Mouse (Mus musculus) midbrain, embryonic 15.5 days (tissue): ENCODE measurements at regions not wholly inside any gene's neighbourhood (a gene's known extent, or its start where the extent isn't known, plus 50 kb on each side); places are given as distances from the start of the nearest gene placed in this dataset.
A peak's percentile ranks its signal among the peaks of the same experiment; 100 is the strongest.

Experiments
- ATAC-seq: fragments of 200-750 bp; cut with Nextera tagmentation; replicated peaks from 2 replicates; pipeline ENCODE4 v1.8.0; 2017; ENCODE audit warnings: moderate TSS enrichment
- H3K27ac ChIP-seq: fragments of 300-500 bp; sonication (generic); 2 replicates; pipeline ENCODE4 v1.5.1; 2015; ENCODE audit warnings: mild to moderate bottlenecking, inconsistent platforms
- H3K27me3 ChIP-seq: fragments of 300-500 bp; sonication (generic); replicated peaks from 2 replicates; pipeline ENCODE4 v1.6.1; 2015; ENCODE audit warnings: inconsistent platforms
- H3K36me3 ChIP-seq: fragments of 300-500 bp; sonication (generic); replicated peaks from 2 replicates; pipeline ENCODE4 v1.6.1; 2015; ENCODE audit warnings: inconsistent platforms
- H3K4me1 ChIP-seq: fragments of 300-500 bp; sonication (generic); 2 replicates; pipeline ENCODE4 v1.6.1; 2015; ENCODE audit warnings: inconsistent platforms
- H3K4me2 ChIP-seq: fragments of 300-500 bp; sonication (generic); 2 replicates; pipeline ENCODE4 v1.6.1; 2015; ENCODE audit warnings: inconsistent platforms, mild to moderate bottlenecking, moderate library complexity
- H3K4me3 ChIP-seq: fragments of 300-500 bp; sonication (generic); 2 replicates; pipeline ENCODE4 v1.5.1; 2015; ENCODE audit warnings: mild to moderate bottlenecking, inconsistent platforms
- H3K9ac ChIP-seq: fragments of 300-500 bp; sonication (generic); 2 replicates; pipeline ENCODE4 v1.6.1; 2015; ENCODE audit warnings: mild to moderate bottlenecking, inconsistent platforms
- H3K9me3 ChIP-seq: fragments of 300-500 bp; sonication (generic); 2 replicates; pipeline ENCODE4 v1.6.1; 2016; ENCODE audit warnings: inconsistent platforms
- WGBS: fragments of 180-500 bp; shearing (Covaris S2); methylation state at CpG from one replicate; pipeline ENCODE4 v1.1.7; 2015; ENCODE audit warnings: mixed read lengths; 5-methylcytosine and 5-hydroxymethylcytosine counted together

DNA sequence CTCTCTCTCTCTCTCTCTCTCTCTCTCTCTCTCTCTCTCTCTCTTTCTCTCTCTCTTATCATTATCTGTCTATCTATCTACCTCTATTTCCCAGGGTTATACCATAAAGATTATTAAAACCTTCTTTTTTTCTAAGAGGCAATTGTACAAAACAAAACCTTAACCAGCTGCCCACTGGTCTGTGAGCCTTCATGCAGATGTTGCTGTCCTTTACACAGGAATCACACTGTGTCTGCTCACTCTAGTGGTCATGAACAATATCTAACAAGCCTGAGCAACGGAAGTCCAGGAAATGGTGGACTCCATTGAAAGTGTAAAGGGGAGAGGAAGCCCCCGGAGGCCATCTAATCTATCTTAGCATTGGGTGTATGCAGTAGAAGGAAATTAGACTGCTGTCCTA lies 156.9 kb upstream of the Sox11 start:
- no peak overlapping the region for H3K9ac ChIP-seq
- no peaks in the 10 kb centered on the region for H3K27me3 ChIP-seq
- 33% methylated on average over 2 of the region's 2 CpGs for WGBS
- H3K27ac ChIP-seq = no peak overlapping the region
- peaks cover 29% of the 10 kb centered on the region for H3K4me1 ChIP-seq
- ATAC-seq = no peak
- no peaks in the 10 kb centered on the region for H3K36me3 ChIP-seq
- no peak overlapping the region for H3K4me3 ChIP-seq
- no peak overlapping the region for H3K4me2 ChIP-seq
- no peaks in the 10 kb centered on the region for H3K9me3 ChIP-seq

DNA sequence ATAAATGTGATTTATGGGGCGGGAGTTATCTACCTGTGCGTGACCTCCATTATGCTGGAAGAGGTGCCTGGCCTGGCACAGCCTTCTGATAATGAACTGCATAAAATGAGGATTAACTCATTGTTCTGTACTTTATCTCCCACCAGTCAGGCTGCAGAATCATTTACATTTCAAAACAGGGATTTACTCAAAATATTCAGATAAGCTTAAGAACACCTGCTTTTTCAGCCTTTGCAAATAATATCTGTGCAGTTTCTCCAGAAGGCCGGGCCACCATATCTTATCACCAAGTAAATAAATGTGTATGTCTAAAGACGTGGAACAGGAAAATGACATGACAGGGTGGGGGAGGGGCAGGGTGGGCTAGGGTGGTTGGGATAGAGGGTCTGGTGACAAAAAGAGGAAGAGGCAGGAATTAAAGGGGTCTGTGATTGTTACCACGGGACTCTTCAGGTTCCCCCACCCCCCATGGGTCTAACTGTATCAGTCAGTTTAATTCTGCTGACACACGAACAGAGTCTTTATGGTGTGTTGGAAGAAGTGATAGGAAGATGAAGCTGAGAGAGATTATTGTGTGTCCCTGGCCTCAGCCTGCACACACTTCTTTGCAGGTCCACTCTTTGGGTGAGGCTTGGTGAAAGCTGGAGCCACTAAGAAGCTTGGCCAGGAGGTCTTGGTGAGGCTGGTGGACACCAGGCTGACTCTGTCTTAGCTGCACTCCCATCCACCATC lies 154.6 kb upstream of the Sox11 start:
- H3K36me3 ChIP-seq = no peaks in the 10 kb centered on the region
- no peaks in the 10 kb centered on the region for H3K27me3 ChIP-seq
- H3K4me3 ChIP-seq = no peak overlapping the region
- peak overlapping the region; percentile 62 for H3K27ac ChIP-seq
- peak; percentile 60 for ATAC-seq
- H3K9ac ChIP-seq = no peak overlapping the region
- peaks cover 16% of the 10 kb centered on the region for H3K4me1 ChIP-seq
- no peak overlapping the region for H3K4me2 ChIP-seq
- WGBS = 15% methylated on average over 6 of the region's 6 CpGs
- no peaks in the 10 kb centered on the region for H3K9me3 ChIP-seq

DNA sequence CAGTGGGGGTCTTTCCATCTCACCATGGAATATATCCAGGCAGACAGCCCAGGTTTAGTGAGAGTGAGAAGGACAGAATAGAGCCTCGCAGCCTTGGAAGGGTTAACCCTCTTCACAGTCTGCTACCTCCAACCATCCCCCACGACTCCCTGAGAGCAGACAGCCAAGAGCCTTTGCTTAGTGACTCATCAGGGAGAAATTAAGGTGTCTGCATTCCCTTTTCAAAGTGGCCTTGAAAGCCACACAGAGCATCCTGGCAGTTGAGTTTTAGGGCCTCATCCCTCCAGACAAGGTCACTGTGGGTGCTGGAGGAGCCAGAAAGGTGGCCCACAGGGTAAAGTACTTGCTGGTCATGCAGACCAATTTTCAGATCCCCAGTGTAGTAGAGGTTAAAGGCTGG lies 149.9 kb upstream of the Sox11 start:
- Histone ChIP-seq H3K27ac (no peak overlapping the region), H3K4me3 (no peak overlapping the region), H3K36me3 (no peaks in the 10 kb centered on the region), H3K9ac (no peak overlapping the region), H3K9me3 (no peaks in the 10 kb centered on the region), H3K4me2 (no peak overlapping the region), H3K27me3 (no peaks in the 10 kb centered on the region), H3K4me1 (peaks cover 14% of the 10 kb centered on the region)
- 7% methylated on average over 2 of the region's 2 CpGs for WGBS
- ATAC-seq = no peak

DNA sequence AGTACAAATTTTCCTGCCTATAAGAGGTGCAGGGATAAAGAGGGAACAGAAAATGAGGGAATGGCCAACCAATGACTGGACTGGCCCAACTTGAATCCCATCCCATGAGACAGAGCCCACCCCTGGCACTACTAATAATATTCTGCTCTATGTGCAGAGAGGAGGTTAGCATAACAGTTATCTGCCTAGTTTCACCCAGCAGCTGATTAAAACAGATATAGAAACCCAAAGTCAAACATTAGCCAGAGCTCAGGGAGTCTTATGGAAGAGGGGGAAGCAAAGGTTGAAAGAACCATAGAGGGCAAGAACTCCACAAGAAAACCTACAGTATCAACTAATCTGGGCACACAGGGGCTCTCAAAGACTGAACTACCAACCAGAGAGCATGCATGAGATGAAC lies 138.9 kb upstream of the Sox11 start:
- Histone ChIP-seq H3K27ac (no peak overlapping the region), H3K27me3 (no peaks in the 10 kb centered on the region), H3K4me1 (no peaks in the 10 kb centered on the region; the same call in 1 of the 2 replicates), H3K4me3 (no peak overlapping the region), H3K36me3 (no peaks in the 10 kb centered on the region), H3K9ac (no peak overlapping the region), H3K9me3 (no peaks in the 10 kb centered on the region), H3K4me2 (no peak overlapping the region)
- ATAC-seq = no peak

DNA sequence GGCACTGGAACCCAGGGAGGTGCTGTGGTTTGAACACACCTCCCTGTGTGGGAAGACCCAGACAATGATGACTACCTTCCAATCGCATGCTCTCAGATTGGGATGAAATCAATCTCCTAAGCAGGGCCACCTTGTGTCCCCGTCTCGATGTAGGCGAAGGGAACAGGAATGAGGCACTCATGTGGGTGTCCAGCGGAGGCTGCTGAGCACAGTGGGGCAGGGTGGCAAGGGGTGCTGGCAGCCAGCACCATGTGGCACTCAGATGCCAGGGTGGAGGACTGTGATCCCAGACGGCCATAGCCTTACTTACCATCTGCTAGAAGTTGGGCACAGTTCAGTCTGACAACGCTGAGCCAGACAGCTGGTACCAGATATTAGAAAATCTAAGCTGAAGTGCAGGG lies 137.2 kb upstream of the Sox11 start:
- no peak for ATAC-seq
- H3K27ac ChIP-seq = no peak overlapping the region

DNA sequence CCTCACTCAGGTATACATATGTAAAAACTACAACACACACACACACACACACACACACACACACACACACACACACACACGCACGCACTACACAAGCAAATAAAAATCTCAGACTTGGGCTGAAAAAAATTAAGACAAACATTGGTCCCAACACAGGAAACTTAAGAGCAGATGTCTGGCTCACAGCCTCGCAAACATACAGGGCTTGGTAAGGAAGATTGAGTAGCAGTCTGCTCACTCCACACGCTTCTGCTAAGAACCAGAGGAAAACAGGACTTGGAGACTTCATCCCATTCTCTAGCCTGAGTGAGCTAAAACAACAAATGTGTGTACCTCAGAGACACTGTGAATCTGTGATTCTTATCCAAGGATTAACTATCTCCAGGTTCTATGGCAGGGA lies 132.3 kb upstream of the Sox11 start:
- Histone ChIP-seq H3K4me3 (no peak overlapping the region), H3K36me3 (no peaks in the 10 kb centered on the region), H3K27ac (no peak overlapping the region), H3K4me1 (no peaks in the 10 kb centered on the region; the same call in 1 of the 2 replicates), H3K9me3 (no peaks in the 10 kb centered on the region), H3K4me2 (no peak overlapping the region), H3K9ac (no peak overlapping the region), H3K27me3 (no peaks in the 10 kb centered on the region)
- 89% methylated on average over 4 of the region's 4 CpGs for WGBS
- ATAC-seq = no peak

More for the DNA sequence above, 137.2 kb upstream of the Sox11 start:
- Histone ChIP-seq H3K4me1 (no peaks in the 10 kb centered on the region; the same call in 1 of the 2 replicates), H3K4me3 (no peak overlapping the region), H3K4me2 (no peak overlapping the region), H3K27me3 (no peaks in the 10 kb centered on the region), H3K9me3 (no peaks in the 10 kb centered on the region), H3K36me3 (no peaks in the 10 kb centered on the region), H3K9ac (no peak overlapping the region)
- 81% methylated on average over 7 of the region's 7 CpGs for WGBS

DNA sequence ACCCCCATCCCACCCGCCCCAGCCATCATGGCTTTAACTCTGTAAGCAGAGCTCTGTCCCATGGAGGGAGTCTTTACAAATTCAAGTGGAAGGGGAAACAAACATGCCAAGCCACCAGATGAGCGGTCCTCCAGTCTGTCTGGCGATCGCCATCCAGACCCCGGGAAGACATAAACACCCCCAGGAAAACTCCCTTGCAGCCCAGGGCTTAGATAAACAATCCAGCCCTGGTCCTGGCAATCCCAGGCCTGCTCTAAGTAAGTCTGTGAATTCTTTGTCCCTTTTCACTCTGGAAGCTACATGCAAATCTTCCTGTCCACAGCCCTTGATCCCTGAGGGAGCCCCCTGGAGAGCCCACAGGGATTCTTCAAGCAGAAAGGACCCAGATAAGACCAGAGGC lies 129.2 kb upstream of the Sox11 start:
- Histone ChIP-seq H3K4me3 (no peak overlapping the region), H3K27me3 (no peaks in the 10 kb centered on the region), H3K27ac (no peak overlapping the region), H3K4me2 (no peak overlapping the region), H3K4me1 (no peaks in the 10 kb centered on the region), H3K9ac (no peak overlapping the region), H3K9me3 (no peaks in the 10 kb centered on the region), H3K36me3 (no peaks in the 10 kb centered on the region)
- no peak for ATAC-seq
- WGBS = 26% methylated on average over 5 of the region's 5 CpGs

DNA sequence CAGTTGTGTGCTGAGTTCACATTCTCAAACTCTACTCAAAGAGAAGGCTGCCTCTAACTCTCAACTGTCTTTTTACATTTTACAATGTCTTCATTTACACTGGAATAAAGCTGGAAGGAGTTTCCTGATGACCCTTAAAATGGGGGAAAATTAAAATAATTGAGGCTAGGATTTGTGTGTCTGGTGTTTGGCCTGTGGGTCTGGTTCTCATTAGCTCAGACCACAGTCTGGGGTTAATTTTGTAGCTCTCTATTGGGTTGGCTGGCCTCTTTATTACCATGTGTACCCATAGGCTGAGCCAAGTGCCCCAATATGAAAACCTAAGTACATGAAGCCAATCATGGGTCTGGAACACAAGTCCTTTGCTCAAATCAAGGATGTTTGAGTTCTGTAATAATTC lies 128.0 kb upstream of the Sox11 start:
- H3K36me3 ChIP-seq = no peaks in the 10 kb centered on the region
- H3K27me3 ChIP-seq = no peaks in the 10 kb centered on the region
- H3K4me1 ChIP-seq = no peaks in the 10 kb centered on the region
- no peak overlapping the region for H3K4me2 ChIP-seq
- no peak overlapping the region for H3K9ac ChIP-seq
- no peak overlapping the region for H3K27ac ChIP-seq
- ATAC-seq = no peak
- H3K4me3 ChIP-seq = no peak overlapping the region
- no peaks in the 10 kb centered on the region for H3K9me3 ChIP-seq

DNA sequence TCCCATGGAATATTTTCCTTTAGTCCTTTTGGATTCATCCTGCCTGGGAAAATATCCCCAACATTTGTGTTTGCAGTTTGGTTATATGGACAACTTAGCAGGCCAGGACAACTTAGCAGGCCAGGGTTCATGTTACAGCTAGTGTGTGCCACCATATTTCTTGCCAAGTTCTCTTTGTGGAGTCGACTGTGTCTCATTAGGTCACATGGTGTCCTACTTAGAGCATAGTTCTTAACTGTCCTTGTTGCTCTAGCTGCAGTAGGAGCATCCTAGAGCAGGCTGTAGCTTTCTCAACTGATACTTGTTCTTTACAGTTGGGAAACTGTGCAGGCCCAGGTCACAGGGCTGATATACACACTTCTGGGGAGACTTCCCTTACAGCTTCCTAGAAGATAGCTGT lies 126.4 kb upstream of the Sox11 start:
- Histone ChIP-seq H3K9ac (no peak overlapping the region), H3K27me3 (no peaks in the 10 kb centered on the region), H3K4me1 (no peaks in the 10 kb centered on the region), H3K27ac (no peak overlapping the region), H3K4me2 (no peak overlapping the region), H3K4me3 (no peak overlapping the region), H3K36me3 (no peaks in the 10 kb centered on the region), H3K9me3 (no peaks in the 10 kb centered on the region)
- no peak for ATAC-seq
- WGBS = 81% methylated on average over 1 of the region's 1 CpGs

DNA sequence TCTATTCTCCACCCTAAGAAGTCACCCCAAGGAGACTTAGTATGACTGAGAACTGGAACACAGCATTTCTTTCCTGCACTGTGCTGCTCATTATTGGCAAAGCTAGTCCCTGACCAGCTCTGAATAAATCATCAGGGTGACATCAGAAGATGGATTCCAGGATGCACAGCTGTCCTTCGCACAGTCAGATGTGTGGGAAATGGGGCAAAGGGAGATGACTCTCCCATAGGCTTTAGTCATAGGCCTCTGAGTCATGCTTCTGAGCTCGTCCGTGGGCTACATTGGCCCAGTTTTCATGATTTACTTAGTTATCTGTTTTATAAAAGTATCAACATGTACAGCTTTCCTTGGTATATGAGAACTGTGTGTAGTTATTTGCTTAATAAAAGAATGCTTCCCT lies 125.8 kb upstream of the Sox11 start:
- no peak overlapping the region for H3K9ac ChIP-seq
- ATAC-seq = no peak
- no peak overlapping the region for H3K4me2 ChIP-seq
- no peak overlapping the region for H3K4me3 ChIP-seq
- 85% methylated on average over 3 of the region's 3 CpGs for WGBS
- H3K4me1 ChIP-seq = no peaks in the 10 kb centered on the region
- H3K27me3 ChIP-seq = no peaks in the 10 kb centered on the region
- H3K9me3 ChIP-seq = no peaks in the 10 kb centered on the region
- H3K36me3 ChIP-seq = no peaks in the 10 kb centered on the region
- H3K27ac ChIP-seq = no peak overlapping the region

DNA sequence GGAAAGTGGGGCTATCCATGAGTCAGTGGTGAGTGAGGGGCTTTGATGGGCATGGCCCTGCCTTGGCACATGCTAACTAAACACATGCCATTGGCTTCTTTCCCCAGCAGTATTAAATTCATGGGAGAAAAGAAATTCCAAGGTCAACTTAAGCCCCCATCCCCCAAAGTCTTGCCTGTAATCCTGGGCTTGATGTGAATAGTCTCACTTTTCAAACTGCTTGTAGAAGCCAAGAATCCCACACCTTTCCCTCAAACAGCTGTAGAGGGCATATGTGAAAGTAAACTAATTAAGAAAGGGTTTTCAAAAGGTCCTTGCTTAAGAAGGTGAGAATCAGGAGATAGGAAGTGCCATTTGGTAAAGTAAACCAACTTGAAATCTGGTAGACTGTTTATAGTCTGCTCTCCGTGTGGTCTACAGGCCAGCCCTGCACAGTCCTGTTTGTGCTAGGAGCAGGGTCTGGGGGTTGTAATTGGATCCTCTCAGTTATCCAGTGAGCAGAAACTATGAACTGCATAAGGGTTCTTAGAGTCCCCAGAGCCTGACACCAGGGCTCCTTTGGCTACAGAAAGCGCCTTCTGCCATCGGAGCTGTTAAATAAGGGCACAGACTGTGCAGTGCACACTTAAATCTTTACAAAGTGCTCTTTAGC lies 123.3 kb upstream of the Sox11 start:
- Histone ChIP-seq H3K4me3 (no peak overlapping the region), H3K4me2 (no peak overlapping the region), H3K36me3 (no peaks in the 10 kb centered on the region), H3K27ac (no peak overlapping the region), H3K9ac (no peak overlapping the region), H3K27me3 (no peaks in the 10 kb centered on the region), H3K9me3 (no peaks in the 10 kb centered on the region), H3K4me1 (no peaks in the 10 kb centered on the region)
- ATAC-seq = no peak
- WGBS = 62% methylated on average over 3 of the region's 3 CpGs

DNA sequence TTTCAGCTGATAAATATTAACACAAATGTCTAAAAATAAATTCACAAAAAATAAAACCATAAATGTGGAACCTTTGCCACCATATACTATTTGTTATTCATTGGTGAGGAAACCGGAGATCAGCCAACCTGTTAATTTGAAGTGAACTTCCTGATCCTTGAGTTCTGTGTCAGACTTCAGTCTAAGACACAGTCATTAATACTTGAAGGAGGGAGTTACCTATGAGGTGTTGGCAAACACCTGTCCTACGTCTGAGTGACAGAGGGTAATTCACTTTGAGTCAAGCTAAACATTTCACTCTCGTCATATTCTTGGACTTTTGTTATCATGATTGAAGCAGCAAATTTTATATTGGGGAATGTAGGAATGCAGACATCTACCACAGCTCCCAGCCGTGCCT lies 116.3 kb upstream of the Sox11 start:
- WGBS = 88% methylated on average over 4 of the region's 4 CpGs
- ATAC-seq = no peak
- no peak overlapping the region for H3K4me3 ChIP-seq

More for the DNA sequence above, 116.3 kb upstream of the Sox11 start:
- Histone ChIP-seq H3K4me1 (no peaks in the 10 kb centered on the region), H3K36me3 (no peaks in the 10 kb centered on the region), H3K27me3 (no peaks in the 10 kb centered on the region), H3K27ac (no peak overlapping the region), H3K9ac (no peak overlapping the region), H3K4me2 (no peak overlapping the region), H3K9me3 (0 out of 2 replicates have a peak, but pooled peaks cover 7% of the 10 kb centered on the region)
